Mouse (Mus musculus): ENCODE results near the gene Notch2. TPM values are rescaled to one million over a fixed set of nuclear protein-coding genes. Genes with fewer than 3 reads are reported as not detected.
A peak's percentile ranks its signal among the peaks of the same experiment; 100 is the strongest.

The Notch2 gene
- total RNA-seq, 2 experiments from 2014 or later = 19.0 to 21.1 TPM

DNA sequence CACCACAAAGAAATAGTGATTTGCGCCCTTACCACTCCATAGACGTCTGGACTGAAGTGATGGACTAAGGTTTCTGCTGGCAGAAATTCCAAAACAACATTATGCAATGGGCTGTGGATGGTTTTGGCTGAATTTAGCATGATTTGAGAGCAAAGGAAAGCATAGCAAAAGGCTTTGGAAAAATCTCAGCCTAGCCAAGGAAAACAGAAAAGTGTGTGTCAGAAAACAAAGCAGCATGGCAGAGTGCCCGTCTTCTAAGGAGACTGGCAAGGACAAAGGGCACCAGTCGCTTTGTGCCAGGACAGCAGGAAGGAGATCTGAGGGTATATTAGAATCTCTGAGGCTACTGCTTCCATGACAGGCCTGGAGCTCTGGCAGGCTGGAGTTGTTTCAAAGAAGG lies 165.0 kb downstream of the Notch2 start:
- DNase-seq = no peak
- intact Hi-C loops (cut with DNase I; ENCODE audit: low total_unique reads) = no loop called here

DNA sequence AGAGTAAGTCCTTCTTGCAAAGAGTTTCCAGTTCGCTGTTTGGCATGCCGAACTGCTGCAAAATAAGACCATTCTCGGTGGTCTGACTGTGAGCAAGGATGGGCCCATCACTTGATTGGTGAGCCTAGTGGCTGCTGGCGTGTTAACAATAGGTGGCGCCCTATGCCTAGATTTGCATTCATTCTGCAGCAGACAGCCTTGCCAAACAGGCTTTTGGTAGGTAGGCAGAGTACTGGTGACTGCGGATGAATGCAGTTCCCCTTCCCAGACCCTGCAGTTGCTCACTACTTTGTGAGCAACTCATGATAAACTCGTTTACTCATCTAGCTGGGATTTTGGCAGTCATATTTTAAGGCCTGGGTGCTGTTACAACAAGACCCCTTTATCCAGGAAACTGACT lies 167.5 kb downstream of the Notch2 start:
- DNase-seq = peak; percentile 9
- intact Hi-C loops (cut with DNase I; ENCODE audit: low total_unique reads) = no loop called here

GRCm38 (mm10) chr3:98185163-98185714 lies 171.9 kb downstream of the Notch2 start:
- no peak for DNase-seq
- intact Hi-C loops (cut with DNase I; ENCODE audit: low total_unique reads) = no loop called here

GRCm38 (mm10) chr3:98187777-98188176 lies 174.4 kb downstream of the Notch2 start:
- DNase-seq = no peak
- intact Hi-C loops (cut with DNase I; ENCODE audit: low total_unique reads) = no loop called here

GRCm38 (mm10) chr3:98197711-98198532 lies 184.6 kb downstream of the Notch2 start:
- DNase-seq = no peak
- intact Hi-C loops (cut with DNase I; ENCODE audit: low total_unique reads) = no loop called here

GRCm38 (mm10) chr3:98199747-98200146 lies 186.4 kb downstream of the Notch2 start:
- intact Hi-C loops (cut with DNase I; ENCODE audit: low total_unique reads) = no loop called here
- no peak for DNase-seq

Other genes starting within 250 kb of the Notch2 start
- gene Pde4dip, start 124.8 kb upstream of the Notch2 start, total RNA-seq (2021) = 1,000 to 10,000 TPM; 1,779 to 1,961 TPM
- 10 to 100 TPM; 30.6 to 31.4 TPM for gene Sec22b, start 112.3 kb upstream of the Notch2 start, total RNA-seq (2021)
- gene Adam30, start 147.1 kb downstream of the Notch2 start, total RNA-seq (2021) = not detected
- gene Reg4, start 208.6 kb downstream of the Notch2 start, total RNA-seq (2021) = not detected

Measured in gastrocnemius, postnatal 14 days (tissue).